Mouse (Mus musculus) adrenal gland, postnatal 25 days (tissue): ENCODE results near the gene Thnsl1. TPM values are rescaled to one million over a fixed set of nuclear protein-coding genes. Genes with fewer than 3 reads are reported as not detected.
"Not testable (repeated sequence)": the region's sequence is repeated elsewhere in the genome, so short reads cannot be mapped to it uniquely, and the experiment has no call there.

ENCODE experiments used
- DNase-seq: peaks from one replicate; pipeline ENCODE4 v3.0.0; 2021; ENCODE audit warnings: mixed read lengths
- total RNA-seq: library from RNA; stranded (reverse); gene quantifications from 2 replicates; pipeline ENCODE4 v1.2.3, GENCODE M21; 2021

Thnsl1 gene
- total RNA-seq, 1 experiment from 2014 or later: 10.9 TPM

GRCm38 (mm10) chr2:21236846-21237245 is 31.3 kb downstream of the Thnsl1 start:
- DNase-seq: no peak

GRCm38 (mm10) chr2:21244104-21244503 is 38.6 kb downstream of the Thnsl1 start:
- not testable (repeated sequence) for DNase-seq

- no peak for DNase-seq
Measured at GRCm38 (mm10) chr2:21244986-21245385, 39.5 kb downstream of the Thnsl1 start.

DNA sequence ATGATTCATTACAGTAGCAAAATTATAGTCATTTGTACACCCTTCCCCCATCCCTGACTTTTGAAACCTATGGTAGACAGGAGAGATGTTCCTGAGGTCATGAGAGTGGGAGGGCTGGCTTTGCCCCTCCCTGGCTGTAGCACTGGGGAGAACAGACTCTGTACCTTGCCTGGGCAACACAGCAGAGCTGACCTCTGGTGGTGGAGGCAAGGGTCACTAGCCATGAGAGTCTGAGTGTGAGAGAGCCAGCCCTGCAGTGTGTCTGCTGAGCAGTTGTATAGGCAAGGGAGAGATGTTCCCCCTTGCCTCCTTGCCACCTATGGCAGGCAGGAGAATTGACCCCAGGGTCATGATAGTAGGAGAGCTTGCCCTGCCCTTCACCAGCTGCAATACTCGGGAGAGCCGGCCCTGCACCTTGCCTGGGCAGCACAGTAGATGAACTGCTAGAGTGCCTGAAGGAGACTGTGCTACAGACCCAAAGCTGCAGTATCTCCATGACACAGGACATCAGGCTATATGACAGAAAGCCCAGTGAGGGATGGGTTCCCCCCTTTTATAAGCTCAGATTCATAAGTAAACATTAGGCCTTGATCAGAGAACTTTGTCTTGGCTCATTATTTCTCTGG is 40.1 kb downstream of the Thnsl1 start:
- DNase-seq: no peak

DNA sequence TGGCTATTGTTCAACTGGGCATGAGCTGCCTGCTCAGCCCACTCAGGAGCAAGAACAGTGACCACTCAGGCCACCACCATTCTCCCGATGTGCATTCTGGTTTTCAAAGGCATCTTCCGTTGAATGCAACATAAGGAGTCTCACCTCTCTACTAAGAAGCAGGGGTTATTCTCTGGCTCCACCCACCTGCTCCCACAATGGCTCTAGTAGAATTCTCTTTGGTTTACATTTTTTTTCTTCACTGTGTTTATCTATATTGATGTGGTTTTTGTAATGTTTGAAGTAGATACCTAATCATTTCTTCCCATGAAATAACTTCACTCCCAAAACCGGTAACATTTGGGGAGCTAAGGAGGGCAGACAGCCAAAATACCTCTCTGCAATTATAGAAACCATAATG is 48.1 kb downstream of the Thnsl1 start:
- no peak for DNase-seq

DNA sequence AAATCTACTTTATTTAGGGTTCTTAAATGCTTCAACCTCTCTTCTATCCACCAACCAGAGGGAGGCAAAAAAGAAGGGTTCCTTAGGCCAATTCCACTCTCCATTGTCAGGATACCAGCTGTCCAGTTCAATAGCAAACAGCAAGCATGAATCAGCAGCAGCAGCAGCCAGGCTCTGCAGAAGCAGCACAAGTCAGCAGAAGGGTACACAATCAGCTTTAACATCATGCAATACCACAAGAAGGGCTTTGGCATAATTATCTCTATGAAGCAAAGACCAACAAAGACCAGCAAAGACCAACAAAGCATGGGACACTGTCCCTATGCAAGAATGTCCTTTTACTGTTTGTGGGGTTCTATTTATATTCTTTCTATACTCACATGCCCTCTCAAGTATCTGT is 48.8 kb downstream of the Thnsl1 start:
- DNase-seq: no peak

- no peak for DNase-seq
Measured at GRCm38 (mm10) chr2:21258281-21258680, 52.8 kb downstream of the Thnsl1 start.

DNA sequence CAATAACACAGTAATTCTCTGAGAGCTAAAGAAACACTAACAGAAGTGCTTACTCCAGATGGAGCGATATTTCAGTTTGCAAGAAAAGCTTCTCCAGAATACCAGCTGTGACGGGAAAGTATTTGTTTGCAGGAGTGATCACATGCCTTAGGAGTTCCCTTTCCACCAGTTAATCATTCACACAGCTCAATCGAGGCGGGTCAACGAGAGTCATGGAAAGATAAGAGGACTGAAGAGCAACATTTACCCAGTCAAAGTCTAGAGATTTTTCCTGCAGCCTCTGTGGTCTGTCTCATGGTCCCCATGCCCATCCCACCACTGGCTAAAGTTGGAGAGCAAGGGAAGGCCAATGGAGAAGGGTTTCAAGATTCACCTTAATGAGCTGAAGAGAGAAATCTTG is 53.6 kb downstream of the Thnsl1 start:
- no peak for DNase-seq

GRCm38 (mm10) chr2:21260060-21260459 is 54.5 kb downstream of the Thnsl1 start:
- no peak for DNase-seq

GRCm38 (mm10) chr2:21261370-21262006 is 56.0 kb downstream of the Thnsl1 start:
- peak; percentile 53 for DNase-seq

DNA sequence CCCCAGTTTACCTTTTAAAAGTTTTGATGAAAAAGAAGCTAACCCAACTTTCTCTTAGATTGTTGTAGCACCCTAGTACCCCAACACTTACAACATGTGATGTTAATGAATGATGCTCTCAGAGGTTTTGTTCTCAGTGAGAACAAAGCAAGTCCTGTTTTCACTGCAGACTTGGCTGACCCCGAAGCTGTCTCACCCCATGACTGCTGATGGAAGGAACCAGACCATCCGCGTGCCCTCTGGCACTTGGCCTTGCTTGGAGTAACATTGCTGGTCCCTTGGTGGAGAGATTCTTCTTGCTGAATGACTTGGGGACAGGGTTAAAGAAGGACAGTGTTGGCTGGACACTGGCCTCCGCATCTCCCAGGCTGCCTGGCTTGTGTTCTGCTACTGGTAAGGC is 58.5 kb downstream of the Thnsl1 start:
- DNase-seq: no peak

Other genes starting within 250 kb of the Thnsl1 start
- 72.8 and 85.1 TPM in 2 replicates for gene Arhgap21, start 236.8 kb upstream of the Thnsl1 start, total RNA-seq
- gene Enkur, start 359 bp upstream of the Thnsl1 start, total RNA-seq: 1.2 TPM in 1 of 2 replicates, not detected in the other
- gene Gpr158, start 161.8 kb downstream of the Thnsl1 start, total RNA-seq: 0.71 and 1.1 TPM in 2 replicates